Mouse (Mus musculus) heart, adult 2 months (tissue): Measurements from ENCODE around the gene Celf1.

Experiments
- CTCF ChIP-seq: fragments of 200-600 bp; IDR thresholded peaks from 2 replicates; pipeline ENCODE4 v1.8.1; 2022; ENCODE audit warnings: antibody characterized with exemption, mild to moderate bottlenecking, moderate library complexity
- EP300 ChIP-seq: fragments of 200-500 bp; IDR thresholded peaks from 2 replicates; pipeline ENCODE4 v1.6.1; 2011; ENCODE audit warnings: low read depth, low read length, control low read depth; ENCODE audit not compliant: insufficient read depth
- POLR2A ChIP-seq: fragments of 200-500 bp; IDR thresholded peaks from 2 replicates; pipeline ENCODE4 v1.6.1; 2011; ENCODE audit warnings: mild to moderate bottlenecking, low read depth, low read length, control low read depth; ENCODE audit not compliant: insufficient read depth

GRCm38 (mm10) chr2:91031216-91031615 lies 91.0 kb downstream of the Celf1 start:
- TF ChIP-seq CTCF (no peak), POLR2A (no peak), EP300 (no peak)
